Comparison of ENCODE assay signal across 25 mouse cellular contexts in the genomic region with DNA sequence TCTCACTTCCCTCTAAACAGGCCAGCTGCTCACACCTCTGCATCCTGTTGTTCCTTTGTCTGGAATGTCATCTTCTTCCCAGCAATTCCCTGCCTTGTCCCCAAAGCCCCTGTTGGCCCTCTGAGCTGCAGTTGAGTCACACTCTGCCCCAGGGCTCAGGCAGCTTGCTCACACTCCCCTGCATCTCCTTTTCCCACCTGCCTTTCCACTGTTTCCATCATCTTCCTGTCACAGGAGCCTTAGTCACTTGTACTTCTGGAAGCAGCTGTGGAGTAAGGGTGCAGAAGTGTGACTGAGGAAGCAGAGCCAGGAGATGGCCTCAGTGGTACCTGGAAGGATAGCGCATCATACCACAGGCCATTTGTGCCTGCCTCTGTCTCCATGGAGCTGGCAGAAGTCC.
"Had no signal": no experiment of that assay in that cellular context is flagged by ENCODE, and none has a peak within 500 bp of the region (broad histone marks: within the 10 kb centered on the region; RNA-seq: fewer than 3 reads in every experiment).

No protein-coding gene starts in this region.

- H3K27ac ChIP-seq: gastrocnemius, adult 2 months; heart, adult 2 months; heart, embryonic 13.5 days; heart, embryonic 15.5 days; hindbrain, embryonic 14.5 days; intestine, embryonic 15.5 days; layer of hippocampus, adult 2 months; left cerebral cortex, adult 2 months; limb, embryonic 13.5 days; limb, embryonic 15.5 days; liver, embryonic 12.5 days; liver, embryonic 14.5 days had no signal

- H3K36me3 ChIP-seq: intestine, embryonic 15.5 days had no signal

- DNase-seq: gastrocnemius, adult 2 months; gastrocnemius, postnatal 10 days; gastrocnemius, postnatal 25 days; heart, adult 2 months; heart, postnatal 14 days; kidney, adult 18-20 months; kidney, adult 8-10 months; kidney, postnatal 10 days; kidney, postnatal 25 days; kidney, postnatal 4 days; left cerebral cortex, postnatal 4 days had no signal

- H3K4me3 ChIP-seq: gastrocnemius, adult 2 months; heart, adult 2 months; heart, embryonic 13.5 days; heart, embryonic 15.5 days; intestine, embryonic 15.5 days; layer of hippocampus, adult 2 months; left cerebral cortex, adult 2 months; limb, embryonic 13.5 days; limb, embryonic 15.5 days; liver, embryonic 12.5 days had no signal

- H3K4me2 ChIP-seq: heart, embryonic 11.5 days; heart, embryonic 13.5 days; heart, embryonic 15.5 days; hindbrain, embryonic 14.5 days; intestine, embryonic 15.5 days; limb, embryonic 13.5 days; limb, embryonic 15.5 days; liver, embryonic 12.5 days had no signal

- H3K9me3 ChIP-seq: heart, embryonic 13.5 days; heart, embryonic 15.5 days; intestine, embryonic 15.5 days; limb, embryonic 13.5 days; limb, embryonic 15.5 days; liver, embryonic 12.5 days had no signal

- H3K4me1 ChIP-seq: heart, embryonic 13.5 days; heart, embryonic 15.5 days; intestine, embryonic 15.5 days; limb, embryonic 13.5 days; limb, embryonic 15.5 days had no signal

- H3K27me3 ChIP-seq: heart, embryonic 13.5 days; heart, embryonic 15.5 days; intestine, embryonic 15.5 days; limb, embryonic 13.5 days; limb, embryonic 15.5 days; liver, embryonic 12.5 days had no signal

- ATAC-seq: hindbrain, embryonic 16.5 days; inflammation-experienced regulatory T-cells, adult 6 months; intestine, embryonic 15.5 days; intestine, postnatal 0 days; liver, embryonic 12.5 days had no signal

- H3K9ac ChIP-seq: heart, embryonic 13.5 days; heart, embryonic 15.5 days; hindbrain, embryonic 14.5 days; intestine, embryonic 15.5 days; limb, embryonic 13.5 days; limb, embryonic 15.5 days; liver, embryonic 12.5 days; liver, embryonic 14.5 days had no signal
